Mouse (Mus musculus) erythroblast, embryonic 14.5 days (primary cell): ENCODE measurements at regions not wholly inside any gene's neighbourhood (a gene's known extent, or its start where the extent isn't known, plus 50 kb on each side); places are given as distances from the start of the nearest gene placed in this dataset.

Experiments
- GATA1 ChIP-seq: IDR thresholded peaks from 2 replicates; pipeline ENCODE4 v1.6.1; 2012; ENCODE audit warnings: low read length, inconsistent platforms, mixed read lengths
- TAL1 ChIP-seq: IDR thresholded peaks from 3 replicates; pipeline ENCODE4 v1.6.1; 2012; ENCODE audit warnings: low read length, inconsistent platforms, mixed read lengths

DNA sequence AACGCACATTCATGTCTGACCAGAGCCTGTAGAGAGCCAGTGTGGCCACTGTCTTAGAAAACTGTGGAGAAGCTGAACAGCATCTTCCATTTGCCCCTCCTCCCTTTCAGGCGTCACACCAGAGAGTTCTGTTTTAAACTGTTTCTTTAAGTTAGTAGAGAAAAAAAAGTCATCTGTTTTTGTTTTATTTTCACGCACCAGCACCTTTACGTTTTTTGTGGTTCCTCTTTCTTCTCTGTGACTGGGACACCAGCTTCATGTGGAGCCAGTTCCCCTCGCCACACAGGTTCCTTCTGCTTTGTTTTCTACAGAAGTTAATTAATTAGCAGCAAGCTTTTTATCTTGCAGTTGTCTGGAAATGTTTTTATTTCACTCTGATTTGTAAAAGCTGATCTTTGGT lies 69.4 kb upstream of the Nck2 start:
- TF ChIP-seq GATA1, result no peak
- TF ChIP-seq TAL1, result no peak
